Mouse (Mus musculus) frontal cortex, postnatal 25 days (tissue): ENCODE measurements around the gene Gm10570.
A peak's percentile ranks its signal among the peaks of the same experiment; 100 is the strongest.

Experiments used
- DNase-seq, 2 experiments: peaks; one replicate each; pipeline ENCODE4 v3.0.0; 2022; ENCODE audit warnings: low spot score in 2 of 2

Gm10570 gene

GRCm38 (mm10) chr4:130306796-130307630 is 1.5 kb downstream of the Gm10570 start:
- no peak for DNase-seq

- DNase-seq = no peak
These were observed 3.7 kb downstream of the Gm10570 start for GRCm38 (mm10) chr4:130304746-130305145.

GRCm38 (mm10) chr4:130302285-130302870 is 6.1 kb downstream of the Gm10570 start:
- no peak for DNase-seq

GRCm38 (mm10) chr4:130299629-130300018 is 8.8 kb downstream of the Gm10570 start:
- no peak for DNase-seq

GRCm38 (mm10) chr4:130298877-130299628 is 9.4 kb downstream of the Gm10570 start:
- no peak for DNase-seq

GRCm38 (mm10) chr4:130297123-130297529 is 11.3 kb downstream of the Gm10570 start:
- no peak for DNase-seq

GRCm38 (mm10) chr4:130296243-130296965 is 12.1 kb downstream of the Gm10570 start:
- no peak for DNase-seq

GRCm38 (mm10) chr4:130295047-130295745 is 13.3 kb downstream of the Gm10570 start:
- DNase-seq = no peak

- no peak for DNase-seq
These were observed 14.0 kb downstream of the Gm10570 start for GRCm38 (mm10) chr4:130294513-130294912.

- peak; percentile 61 to 69 for DNase-seq
These were observed 16.2 kb downstream of the Gm10570 start for GRCm38 (mm10) chr4:130292271-130292670.

GRCm38 (mm10) chr4:130289824-130290223 is 18.6 kb downstream of the Gm10570 start:
- no peak for DNase-seq

GRCm38 (mm10) chr4:130286531-130286930 is 21.9 kb downstream of the Gm10570 start:
- no peak for DNase-seq

- DNase-seq = no peak
These were observed 24.6 kb downstream of the Gm10570 start for GRCm38 (mm10) chr4:130283826-130284225.

- DNase-seq = no peak
These were observed 25.6 kb downstream of the Gm10570 start for GRCm38 (mm10) chr4:130282856-130283255.

GRCm38 (mm10) chr4:130279105-130279504 is 29.4 kb downstream of the Gm10570 start, which contains the start of gene Serinc2:
TSS of gene Serinc2 (minus strand) at chr4:130279205.
- no peak for DNase-seq

- DNase-seq = no peak
These were observed 31.8 kb downstream of the Gm10570 start for GRCm38 (mm10) chr4:130276573-130277176.

- no peak for DNase-seq
These were observed 32.7 kb downstream of the Gm10570 start for GRCm38 (mm10) chr4:130275823-130276105.

GRCm38 (mm10) chr4:130275016-130275822 is 33.3 kb downstream of the Gm10570 start:
- DNase-seq = no peak

- no peak for DNase-seq
These were observed 34.0 kb downstream of the Gm10570 start for GRCm38 (mm10) chr4:130274346-130275015.
